Comparison of ENCODE assay signal across 12 mouse cellular contexts in the genomic region with DNA sequence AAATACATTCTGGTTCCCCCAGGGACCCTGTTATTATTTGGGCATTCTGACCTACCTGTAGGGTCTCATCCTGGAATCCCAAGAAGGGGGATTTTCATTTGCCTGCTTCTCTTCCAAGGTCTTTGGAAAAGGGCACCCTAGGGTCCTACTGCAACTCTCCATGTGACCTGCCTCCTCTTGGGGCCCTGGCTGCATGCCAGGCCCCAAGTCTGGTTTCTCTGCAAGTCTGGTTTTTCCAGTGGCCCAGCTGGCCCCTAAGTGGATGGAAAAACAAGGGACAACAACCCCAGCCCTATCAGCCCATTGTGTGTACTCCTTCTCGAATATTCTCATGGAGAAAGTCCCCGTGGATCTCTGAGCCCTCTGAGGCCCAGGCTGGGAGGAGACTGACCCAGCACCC. TPM values are rescaled to one million over a fixed set of nuclear protein-coding genes. Genes with fewer than 3 reads are reported as not detected.
DNase-seq lines count a peak whose midpoint lies in the region; ATAC-seq and TF ChIP-seq lines count a peak whose summit lies in the region.
"Had no signal": no experiment of that assay in that cellular context is flagged by ENCODE, and none has a peak within 500 bp of the region (broad histone marks: within the 10 kb centered on the region; RNA-seq: fewer than 3 reads in every experiment).

No protein-coding gene starts in this region.

- DNase-seq in heart, adult 2 months = no peak
- no peak for DNase-seq in hindbrain, embryonic 11.5 days (ENCODE audit: low spot score)
- no peak for DNase-seq in layer of hippocampus, postnatal 10 days (ENCODE audit: low spot score in 2 of 2)
- no peak for DNase-seq in adrenal gland, postnatal 14 days
- no peak for DNase-seq in testis, postnatal 14 days (ENCODE audit: low spot score)
- DNase-seq: B cell, adult 2 months; embryo, embryonic 11 days; kidney, adult 18-20 months had no signal

- no peak for ATAC-seq in heart, embryonic 11.5 days (replicated peaks; ENCODE audit: insufficient number of reproducible peaks, low FRiP score, low TSS enrichment)
- no peak for ATAC-seq in hindbrain, embryonic 11.5 days (ENCODE audit: low FRiP score)
- no peak for ATAC-seq in liver, embryonic 15.5 days (ENCODE audit: insufficient read depth)

- TF ChIP-seq EP300 in heart, adult 2 months (IDR thresholded peaks at IDR 0.05; ENCODE audit: insufficient read depth, low read depth, low read length) = no peak

- H3K4me1 ChIP-seq in heart, embryonic 11.5 days (ENCODE audit: control insufficient read depth, insufficient read depth, low read length) = peaks cover 9% of the 10 kb centered on the region
- no peaks in the 10 kb centered on the region for H3K4me1 ChIP-seq in heart, adult 2 months (ENCODE audit: control insufficient read depth, insufficient read depth, low read length)
- peaks cover 69% of the 10 kb centered on the region for H3K4me1 ChIP-seq in E14TG2a.4 (replicated peaks; ENCODE audit: low read depth, low read length)
- H3K4me1 ChIP-seq in hindbrain, embryonic 11.5 days (replicated peaks; ENCODE audit: control insufficient read depth, insufficient read depth, low read length) = 0 out of 2 replicates have a peak, but pooled peaks cover 5% of the 10 kb centered on the region
- peaks cover 68% of the 10 kb centered on the region for H3K4me1 ChIP-seq in liver, embryonic 15.5 days (replicated peaks)

- no peak for TF ChIP-seq CTCF in heart, adult 2 months (IDR thresholded peaks at IDR 0.05)
- no peak for TF ChIP-seq CTCF in E14TG2a.4 (conservative IDR thresholded peaks at IDR 0.05; ENCODE audit: low read length)

- no peaks in the 10 kb centered on the region for H3K36me3 ChIP-seq in heart, embryonic 11.5 days (ENCODE audit: control insufficient read depth, insufficient read depth, low read length)
- no peaks in the 10 kb centered on the region for H3K36me3 ChIP-seq in heart, adult 2 months (ENCODE audit: control insufficient read depth, insufficient read depth, low read length)
- H3K36me3 ChIP-seq in E14TG2a.4 (ENCODE audit: insufficient read depth, low read length) = peaks cover 33% of the 10 kb centered on the region
- H3K36me3 ChIP-seq in hindbrain, embryonic 11.5 days (ENCODE audit: control insufficient read depth, insufficient read depth, low read length) = no peaks in the 10 kb centered on the region
- H3K36me3 ChIP-seq in liver, embryonic 15.5 days (replicated peaks) = peaks cover 25% of the 10 kb centered on the region

- H3K9ac ChIP-seq in heart, embryonic 11.5 days (ENCODE audit: low read depth, low read length) = peak overlapping the region; percentile 68; the same call in 1 of the 2 replicates
- no peak overlapping the region for H3K9ac ChIP-seq in heart, adult 2 months (ENCODE audit: low read depth, low read length)
- peak overlapping the region; percentile 19; the same call in 1 of the 2 replicates for H3K9ac ChIP-seq in hindbrain, embryonic 11.5 days (ENCODE audit: low read depth, low read length)
- H3K9ac ChIP-seq in liver, embryonic 15.5 days = peak overlapping the region; percentile 65

- 60% methylated on average over 2 of the region's 2 CpGs for WGBS in heart, embryonic 11.5 days (ENCODE audit: insufficient replicate concordance)
- WGBS in heart, adult 2 months = 49% methylated on average over 2 of the region's 2 CpGs
- 83% methylated on average over 2 of the region's 2 CpGs for WGBS in hindbrain, embryonic 11.5 days
- 55% methylated on average over 2 of the region's 2 CpGs for WGBS in liver, embryonic 15.5 days (ENCODE audit: insufficient replicate concordance)

- no peak for TF ChIP-seq POLR2A in heart, adult 2 months (IDR thresholded peaks at IDR 0.05; ENCODE audit: insufficient read depth, low read depth, low read length)

- peak overlapping the region; percentile 52; the same call in 1 of the 2 replicates for H3K4me3 ChIP-seq in heart, embryonic 11.5 days (ENCODE audit: low read depth, low read length)
- H3K4me3 ChIP-seq in heart, adult 2 months = no peak overlapping the region
- H3K4me3 ChIP-seq in E14TG2a.4 (replicated peaks; ENCODE audit: low read length) = peak overlapping the region; percentile 88
- H3K4me3 ChIP-seq in hindbrain, embryonic 11.5 days (ENCODE audit: low read depth, low read length) = no peak overlapping the region
- peak overlapping the region; percentile 68 for H3K4me3 ChIP-seq in liver, embryonic 15.5 days (replicated peaks)

- H3K79me2 ChIP-seq in heart, adult 2 months (replicated peaks; ENCODE audit: control insufficient read depth, insufficient read depth, low read length) = no peaks in the 10 kb centered on the region

- no peak overlapping the region for H3K27ac ChIP-seq in heart, embryonic 11.5 days (ENCODE audit: low read depth, low read length)
- no peak overlapping the region for H3K27ac ChIP-seq in heart, adult 2 months
- H3K27ac ChIP-seq in hindbrain, embryonic 11.5 days (ENCODE audit: low read depth, low read length) = no peak overlapping the region
- H3K27ac ChIP-seq in liver, embryonic 15.5 days (replicated peaks) = peak overlapping the region; percentile 94

- H3K4me2 ChIP-seq in heart, embryonic 11.5 days = peak overlapping the region; percentile 89
- peak overlapping the region; percentile 85; the same call in 1 of the 2 replicates for H3K4me2 ChIP-seq in hindbrain, embryonic 11.5 days (replicated peaks; ENCODE audit: low read depth, low read length)
- peak overlapping the region; percentile 96 for H3K4me2 ChIP-seq in liver, embryonic 15.5 days

- H3K9me3 ChIP-seq in heart, embryonic 11.5 days (replicated peaks; ENCODE audit: control insufficient read depth, low read length) = no peaks in the 10 kb centered on the region
- no peaks in the 10 kb centered on the region for H3K9me3 ChIP-seq in E14TG2a.4 (ENCODE audit: low read length)
- no peaks in the 10 kb centered on the region for H3K9me3 ChIP-seq in hindbrain, embryonic 11.5 days (ENCODE audit: control insufficient read depth, low read length)
- no peaks in the 10 kb centered on the region for H3K9me3 ChIP-seq in liver, embryonic 15.5 days (replicated peaks)

- intact Hi-C loops in heart, adult 2 months (cut with DNase I) = no loop called here

- peaks cover 33% of the 10 kb centered on the region for H3K27me3 ChIP-seq in heart, embryonic 11.5 days (ENCODE audit: control insufficient read depth, insufficient read depth, low read length)
- H3K27me3 ChIP-seq in heart, adult 2 months (ENCODE audit: control insufficient read depth, insufficient read depth, low read length) = no peaks in the 10 kb centered on the region
- peaks cover 16% of the 10 kb centered on the region; the same call in 1 of the 2 replicates for H3K27me3 ChIP-seq in E14TG2a.4 (ENCODE audit: insufficient read depth, low read length)
- peaks cover 7% of the 10 kb centered on the region for H3K27me3 ChIP-seq in hindbrain, embryonic 11.5 days (ENCODE audit: control insufficient read depth, insufficient read depth, low read length)
- no peaks in the 10 kb centered on the region for H3K27me3 ChIP-seq in liver, embryonic 15.5 days

RNA-seq across cellular contexts. Expression of gene Reep6, which starts 1.1 kb away (rescaled TPM):
- polyA plus RNA-seq in heart, embryonic 11.5 days (2014; fragmentation: Nextera tagmentation; extraction: Ambion mirVana) = 4.9 and 7.3 TPM in 2 replicates
- total RNA-seq in heart, adult 2 months (2021) = 1 to 10 TPM; 2.8 to 3.6 TPM
- polyA plus RNA-seq in heart, adult 2 months (2012; rRNA removed) = 2.9 and 4.1 TPM in 2 replicates
- 3.7 and 3.8 TPM in 2 replicates for polyA plus RNA-seq in hindbrain, embryonic 11.5 days (2014; fragmentation: Nextera tagmentation; extraction: Ambion mirVana)
- polyA plus RNA-seq in liver, embryonic 15.5 days (2015; fragmentation: Nextera tagmentation; extraction: Ambion mirVana) = 75.6 and 92.4 TPM in 2 replicates
- total RNA-seq in layer of hippocampus, postnatal 10 days (2021) = 10 to 100 TPM; 10.3 to 11.6 TPM
- 16.0 and 45.2 TPM in 2 replicates for total RNA-seq in adrenal gland, postnatal 14 days (2021)

RNA-seq across cellular contexts. Expression of gene Pcsk4, which starts 1.6 kb away (rescaled TPM):
- 0.77 and 1.6 TPM in 2 replicates for polyA plus RNA-seq in heart, embryonic 11.5 days (2014; fragmentation: Nextera tagmentation; extraction: Ambion mirVana)
- 1 to 10 TPM; 1.4 to 1.8 TPM for total RNA-seq in heart, adult 2 months (2021)
- 4.5 and 4.9 TPM in 2 replicates for polyA plus RNA-seq in heart, adult 2 months (2012; rRNA removed)
- 1.1 and 1.8 TPM in 2 replicates for polyA plus RNA-seq in hindbrain, embryonic 11.5 days (2014; fragmentation: Nextera tagmentation; extraction: Ambion mirVana)
- polyA plus RNA-seq in liver, embryonic 15.5 days (2015; fragmentation: Nextera tagmentation; extraction: Ambion mirVana) = 3.9 and 4.1 TPM in 2 replicates
- total RNA-seq in layer of hippocampus, postnatal 10 days (2021) = 1 to 10 TPM; 7.1 to 8.0 TPM
- 3.9 and 4.7 TPM in 2 replicates for total RNA-seq in adrenal gland, postnatal 14 days (2021)

RNA-seq across cellular contexts. Expression of gene 2310011J03Rik, which starts 10.6 kb away (rescaled TPM):
- 29.7 and 31.0 TPM in 2 replicates for polyA plus RNA-seq in heart, embryonic 11.5 days (2014; fragmentation: Nextera tagmentation; extraction: Ambion mirVana)
- 10 to 100 TPM; 13.3 to 14.5 TPM for total RNA-seq in heart, adult 2 months (2021)
- 27.3 and 28.9 TPM in 2 replicates for polyA plus RNA-seq in heart, adult 2 months (2012; rRNA removed)
- polyA plus RNA-seq in hindbrain, embryonic 11.5 days (2014; fragmentation: Nextera tagmentation; extraction: Ambion mirVana) = 32.9 and 34.9 TPM in 2 replicates
- polyA plus RNA-seq in liver, embryonic 15.5 days (2015; fragmentation: Nextera tagmentation; extraction: Ambion mirVana) = 32.4 and 35.0 TPM in 2 replicates
- total RNA-seq in layer of hippocampus, postnatal 10 days (2021) = 10 to 100 TPM; 19.7 to 22.2 TPM
- total RNA-seq in adrenal gland, postnatal 14 days (2021) = 26.9 and 27.9 TPM in 2 replicates

RNA-seq across cellular contexts. Expression of gene Adamtsl5, which starts 17.3 kb away (rescaled TPM):
- polyA plus RNA-seq in heart, embryonic 11.5 days (2014; fragmentation: Nextera tagmentation; extraction: Ambion mirVana) = 2.4 and 3.7 TPM in 2 replicates
- total RNA-seq in heart, adult 2 months (2021) = 10 to 100 TPM; 71.9 to 84.5 TPM
- polyA plus RNA-seq in heart, adult 2 months (2012; rRNA removed) = 80.9 and 85.2 TPM in 2 replicates
- polyA plus RNA-seq in hindbrain, embryonic 11.5 days (2014; fragmentation: Nextera tagmentation; extraction: Ambion mirVana) = 0.54 and 0.70 TPM in 2 replicates
- 2.2 and 2.3 TPM in 2 replicates for polyA plus RNA-seq in liver, embryonic 15.5 days (2015; fragmentation: Nextera tagmentation; extraction: Ambion mirVana)
- 1 to 10 TPM in 1 of 2 experiments, under 1 TPM in 1; 0.75 to 1.2 TPM for total RNA-seq in layer of hippocampus, postnatal 10 days (2021)
- 8.4 and 10.9 TPM in 2 replicates for total RNA-seq in adrenal gland, postnatal 14 days (2021)

RNA-seq across cellular contexts. Expression of gene Plk5, which starts 25.4 kb away (rescaled TPM):
- not detected in 2 replicates for polyA plus RNA-seq in heart, embryonic 11.5 days (2014; fragmentation: Nextera tagmentation; extraction: Ambion mirVana)
- total RNA-seq in heart, adult 2 months (2021) = under 1 TPM; 0.50 to 0.63 TPM
- 2.0 and 2.7 TPM in 2 replicates for polyA plus RNA-seq in heart, adult 2 months (2012; rRNA removed)
- 0.11 and 0.14 TPM in 2 replicates for polyA plus RNA-seq in hindbrain, embryonic 11.5 days (2014; fragmentation: Nextera tagmentation; extraction: Ambion mirVana)
- polyA plus RNA-seq in liver, embryonic 15.5 days (2015; fragmentation: Nextera tagmentation; extraction: Ambion mirVana) = 0.03 and 0.06 TPM in 2 replicates
- total RNA-seq in layer of hippocampus, postnatal 10 days (2021) = 1 to 10 TPM; 1.7 to 3.8 TPM
- 0.30 and 0.44 TPM in 2 replicates for total RNA-seq in adrenal gland, postnatal 14 days (2021)
- total RNA-seq: megakaryocyte progenitor cell, adult 5-6 weeks had no signal

Comparison
In these comparisons a context has a peak if more than half of its experiments do, and no peak if none do; other contexts are left out.
1. H3K4me3 ChIP-seq: peak in heart, embryonic 11.5 days (single experiment), E14TG2a.4 (single experiment) and liver, embryonic 15.5 days (single experiment); none in heart, adult 2 months (single experiment) and hindbrain, embryonic 11.5 days (single experiment).
2. Peak in every context shown above with its lines, with median percentiles within 50 percentile points of each other: H3K4me2 ChIP-seq.